Mouse (Mus musculus): ENCODE results near the gene Vps33b.

DNA sequence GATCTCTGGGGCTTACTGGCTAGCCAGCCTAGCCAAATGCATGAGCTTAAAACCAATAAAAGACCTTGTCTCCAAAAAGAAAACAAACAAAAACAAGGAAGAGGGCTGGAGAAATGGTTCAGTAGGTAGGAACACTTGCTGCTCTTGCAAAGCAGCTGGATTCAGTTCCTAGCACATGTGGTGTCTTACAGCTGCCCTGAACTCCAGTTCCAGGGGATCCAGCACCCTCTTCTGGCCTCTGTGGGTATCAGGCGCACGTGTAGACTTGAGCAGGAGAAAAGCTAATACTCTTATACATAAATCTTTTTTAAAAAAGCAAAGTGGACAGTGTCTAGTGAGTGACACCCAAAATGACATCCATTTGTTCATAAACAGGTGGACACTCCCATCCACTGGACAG is 32.1 kb downstream of the Vps33b start:
- no peak for TF ChIP-seq POLR2A (IDR thresholded peaks at IDR 0.05; ENCODE audit: low read depth, low read length)
- TF ChIP-seq CTCF (IDR thresholded peaks at IDR 0.05; ENCODE audit: borderline replicate concordance, insufficient read depth, low read length) = no peak

Data from embryonic fibroblast, embryonic 13.5 days (primary cell).